Mouse (Mus musculus): ENCODE measurements around the gene Eno4.

The Eno4 gene

GRCm38 (mm10) chr19:58968731-58969506 is 25.7 kb downstream of the Eno4 start:
- in situ Hi-C loops (cut with MboI; ENCODE audit: low sequenced_read_pairs), result no loop called here

- in situ Hi-C loops (cut with MboI; ENCODE audit: low sequenced_read_pairs), result no loop called here
Observed at GRCm38 (mm10) chr19:58970826-58971225, 27.6 kb downstream of the Eno4 start.

GRCm38 (mm10) chr19:58974126-58974525 is 30.9 kb downstream of the Eno4 start:
- in situ Hi-C loops (cut with MboI; ENCODE audit: low sequenced_read_pairs), result no loop called here

- in situ Hi-C loops (cut with MboI; ENCODE audit: low sequenced_read_pairs), result no loop called here
Observed at GRCm38 (mm10) chr19:58975216-58975863, 32.1 kb downstream of the Eno4 start.

GRCm38 (mm10) chr19:58978401-58979171 is 35.4 kb downstream of the Eno4 start:
- in situ Hi-C loops (cut with MboI; ENCODE audit: low sequenced_read_pairs), result no loop called here

- in situ Hi-C loops (cut with MboI; ENCODE audit: low sequenced_read_pairs), result no loop called here
Observed at GRCm38 (mm10) chr19:58979436-58980055, 36.3 kb downstream of the Eno4 start.

- in situ Hi-C loops (cut with MboI; ENCODE audit: low sequenced_read_pairs), result no loop called here
Observed at GRCm38 (mm10) chr19:58980056-58980440, 36.8 kb downstream of the Eno4 start.

- in situ Hi-C loops (cut with MboI; ENCODE audit: low sequenced_read_pairs), result no loop called here
Observed at GRCm38 (mm10) chr19:58981571-58981970, 38.3 kb downstream of the Eno4 start.

GRCm38 (mm10) chr19:59002827-59003226 is 59.6 kb downstream of the Eno4 start:
- in situ Hi-C loops (cut with MboI; ENCODE audit: low sequenced_read_pairs), result no loop called here

GRCm38 (mm10) chr19:59006577-59007340 is 63.5 kb downstream of the Eno4 start:
- in situ Hi-C loops (cut with MboI; ENCODE audit: low sequenced_read_pairs), result no loop called here

- in situ Hi-C loops (cut with MboI; ENCODE audit: low sequenced_read_pairs), result no loop called here
Observed at GRCm38 (mm10) chr19:59010802-59011201, 67.6 kb downstream of the Eno4 start.
